Mouse (Mus musculus): ENCODE data around the gene Lcor.

Gene Lcor

DNA sequence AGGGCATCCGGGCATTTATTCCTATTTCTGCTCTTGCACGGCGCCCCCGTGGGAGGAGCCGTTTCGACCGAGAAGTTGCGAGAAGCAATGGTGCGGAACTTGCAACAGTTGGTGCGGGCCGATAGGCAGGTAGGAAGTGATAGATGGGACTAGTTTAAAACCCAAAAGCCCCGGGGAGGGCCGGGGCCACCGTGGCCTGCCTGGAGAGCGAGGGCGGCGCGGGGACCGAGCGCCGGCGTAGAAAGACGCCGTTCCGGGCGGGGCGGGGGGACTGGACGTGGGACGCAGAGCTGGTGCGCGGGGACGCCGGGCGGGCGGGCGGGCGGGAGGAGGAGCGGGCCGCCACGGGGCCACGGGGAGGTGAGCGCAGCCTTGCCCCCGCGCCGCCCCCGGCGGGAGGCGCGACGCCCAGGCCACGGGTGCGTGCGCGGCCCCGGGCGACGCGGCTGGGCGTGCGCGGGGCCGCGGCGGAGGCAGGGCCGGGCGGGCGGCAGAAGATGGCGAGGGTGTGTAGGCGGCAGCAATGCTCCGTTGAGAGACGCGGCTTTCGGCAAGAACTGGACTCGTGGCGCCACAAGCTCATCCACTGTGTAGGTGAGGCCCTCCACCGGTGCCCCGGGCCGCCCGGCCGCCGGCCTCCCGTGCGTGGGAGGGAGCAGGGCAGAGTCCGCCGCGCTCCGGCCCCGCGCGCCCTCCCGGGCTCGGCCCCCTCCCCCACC lies at the start of gene Lcor:
Gene Lcor (plus strand): TSS at position 448 of the 719 bp plus-strand sequence.
- DNase-seq (ENCODE audit: low spot score): peak; percentile 56

GRCm38 (mm10) chr19:41435366-41435765 lies 47.1 kb upstream of the Lcor start:
- DNase-seq (ENCODE audit: low spot score): no peak

GRCm38 (mm10) chr19:41436461-41436860 lies 46.0 kb upstream of the Lcor start:
- DNase-seq (ENCODE audit: low spot score): no peak

DNA sequence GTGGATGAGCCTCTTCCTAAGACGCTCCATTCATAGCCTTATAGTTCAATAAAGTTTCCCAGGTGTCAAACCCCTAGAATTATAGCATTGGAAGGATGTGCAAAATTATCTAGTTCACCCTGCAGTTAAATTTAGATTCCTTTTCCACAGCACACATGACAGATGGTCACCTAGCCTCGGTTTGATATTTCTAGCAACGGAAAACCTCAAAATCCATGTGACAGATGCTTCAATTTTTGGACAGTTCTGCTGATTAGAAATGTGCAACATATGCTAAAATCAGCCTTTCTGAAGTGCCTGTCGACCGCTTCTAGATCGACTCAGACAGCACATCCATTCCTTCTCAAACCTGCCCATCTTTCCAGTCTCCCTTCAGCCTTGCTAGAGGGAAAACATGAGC lies 43.5 kb upstream of the Lcor start:
- peak; percentile 50 for DNase-seq (ENCODE audit: low spot score)

DNA sequence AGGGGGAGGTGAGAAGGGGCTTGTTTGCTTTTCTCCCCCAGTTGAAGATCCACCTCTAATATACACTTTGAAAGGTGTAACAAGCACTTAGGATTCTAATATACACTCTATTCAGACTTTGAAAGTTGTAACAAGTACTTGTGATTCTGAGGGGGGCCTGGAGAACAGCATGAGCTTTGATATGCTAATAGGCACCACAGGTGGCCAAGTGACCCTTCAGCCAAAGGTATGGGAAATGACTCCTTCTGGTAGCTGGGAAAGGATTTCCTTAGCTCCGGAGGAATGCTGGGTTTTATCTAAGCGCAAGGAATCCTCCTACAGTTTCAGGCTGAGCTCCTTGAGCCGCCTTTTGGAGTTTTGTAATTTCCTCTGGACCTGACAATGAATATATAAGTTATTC lies 41.0 kb upstream of the Lcor start:
- no peak for DNase-seq (ENCODE audit: low spot score)

GRCm38 (mm10) chr19:41441911-41442607 lies 40.4 kb upstream of the Lcor start:
- no peak for DNase-seq (ENCODE audit: low spot score)

DNA sequence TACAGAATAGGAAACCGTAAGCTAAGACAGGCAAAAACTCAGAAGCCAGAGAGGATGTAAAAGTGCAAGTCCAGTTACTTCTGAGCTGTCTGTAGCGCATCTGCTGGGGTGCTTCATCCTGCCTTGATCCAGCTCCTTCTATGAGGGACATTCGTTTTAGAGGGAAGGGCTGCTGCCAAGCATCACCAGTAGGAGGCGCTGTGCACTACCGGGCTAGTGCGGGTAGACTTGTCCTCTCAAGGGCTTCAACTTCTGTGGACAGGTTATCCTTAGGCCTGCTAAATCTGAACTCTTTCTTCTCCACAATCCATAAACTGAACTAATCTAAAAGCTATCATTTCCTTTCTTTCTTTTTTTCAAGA lies 39.8 kb upstream of the Lcor start:
- no peak for DNase-seq (ENCODE audit: low spot score)

- no peak for DNase-seq (ENCODE audit: low spot score)
Measured at GRCm38 (mm10) chr19:41444491-41444890, 37.9 kb upstream of the Lcor start.

GRCm38 (mm10) chr19:41445013-41445610 lies 37.3 kb upstream of the Lcor start:
- DNase-seq (ENCODE audit: low spot score): no peak

- no peak for DNase-seq (ENCODE audit: low spot score)
Measured at GRCm38 (mm10) chr19:41445723-41446122, 36.7 kb upstream of the Lcor start.

DNA sequence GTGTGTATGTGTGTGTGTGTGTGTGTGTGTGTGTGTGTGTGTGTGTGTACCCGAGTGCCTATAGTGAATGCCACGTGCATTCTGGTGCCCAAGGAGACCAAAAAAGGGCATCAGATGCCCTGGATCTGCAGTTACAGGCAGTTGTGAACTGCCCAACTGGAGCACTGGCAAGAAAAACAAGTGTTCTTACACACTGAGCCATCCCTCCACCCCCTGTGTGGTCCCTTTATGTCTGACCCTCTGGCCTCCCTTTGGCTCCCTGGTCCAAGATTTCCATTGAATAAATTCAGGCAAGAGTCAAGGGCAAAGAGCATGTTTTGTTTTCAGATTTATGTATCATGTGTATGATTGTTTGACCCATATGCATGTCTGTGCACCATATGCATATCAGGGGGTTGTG lies 35.3 kb upstream of the Lcor start:
- DNase-seq (ENCODE audit: low spot score): no peak

GRCm38 (mm10) chr19:41447760-41448159 lies 34.7 kb upstream of the Lcor start:
- DNase-seq (ENCODE audit: low spot score): no peak

GRCm38 (mm10) chr19:41449415-41450075 lies 32.9 kb upstream of the Lcor start:
- DNase-seq (ENCODE audit: low spot score): no peak

- no peak for DNase-seq (ENCODE audit: low spot score)
Measured at GRCm38 (mm10) chr19:41452166-41452565, 30.3 kb upstream of the Lcor start.

GRCm38 (mm10) chr19:41454601-41455000 lies 27.8 kb upstream of the Lcor start:
- no peak for DNase-seq (ENCODE audit: low spot score)

DNA sequence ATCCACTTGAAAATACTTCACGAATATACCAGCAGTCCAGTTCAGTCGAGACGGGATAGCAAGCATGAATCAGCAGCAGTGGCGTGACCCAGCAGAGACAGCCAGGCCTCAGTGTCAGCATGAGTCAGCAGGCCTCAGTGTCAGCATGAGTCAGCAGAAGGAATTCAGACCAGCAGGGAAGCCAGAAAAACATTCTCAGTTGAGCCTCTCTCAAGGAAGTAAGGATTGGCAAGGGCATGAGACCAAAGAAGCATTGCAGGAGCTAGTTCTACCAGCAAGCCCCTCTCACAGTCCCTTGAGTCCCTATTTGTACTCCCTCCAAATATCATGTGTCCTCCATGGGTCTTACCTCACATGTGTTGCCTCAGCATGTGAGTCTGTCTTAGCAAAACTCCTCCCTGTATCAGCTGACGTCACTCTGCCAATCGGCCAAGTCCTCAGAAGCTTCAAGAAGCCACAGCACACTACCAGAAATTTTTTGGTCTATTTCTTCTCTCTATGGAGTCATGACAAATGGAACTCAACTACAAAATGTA lies 27.3 kb upstream of the Lcor start:
- DNase-seq (ENCODE audit: low spot score): no peak

- no peak for DNase-seq (ENCODE audit: low spot score)
Measured at GRCm38 (mm10) chr19:41457181-41457580, 25.3 kb upstream of the Lcor start.

DNA sequence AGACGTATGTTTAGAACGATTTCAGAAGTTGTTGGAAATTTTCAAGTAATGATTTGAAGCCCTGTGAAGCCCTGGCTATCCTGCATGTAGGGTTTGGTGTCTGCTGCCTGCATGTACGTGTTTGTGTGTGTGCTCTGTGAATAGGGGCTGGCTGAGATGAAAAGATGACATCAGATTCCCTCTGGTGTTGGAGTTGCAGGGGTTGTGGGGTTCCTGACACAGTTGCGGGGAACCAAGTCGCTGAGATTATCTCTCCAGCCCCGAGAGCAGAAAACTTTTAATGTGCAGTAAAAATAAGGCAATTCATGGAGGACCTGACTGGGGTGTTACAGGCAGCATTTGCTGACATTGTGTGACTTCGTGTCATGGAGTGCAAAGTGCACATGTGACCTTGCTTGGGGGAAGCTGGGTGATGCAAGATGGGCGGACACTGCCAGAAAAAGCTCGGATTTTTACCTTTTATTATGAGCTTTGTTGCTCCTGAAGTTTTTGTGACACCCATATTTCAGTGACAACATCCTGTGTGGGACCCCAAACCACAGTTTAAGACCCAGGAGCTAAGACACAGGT lies 20.2 kb upstream of the Lcor start:
- DNase-seq (ENCODE audit: low spot score): no peak

DNA sequence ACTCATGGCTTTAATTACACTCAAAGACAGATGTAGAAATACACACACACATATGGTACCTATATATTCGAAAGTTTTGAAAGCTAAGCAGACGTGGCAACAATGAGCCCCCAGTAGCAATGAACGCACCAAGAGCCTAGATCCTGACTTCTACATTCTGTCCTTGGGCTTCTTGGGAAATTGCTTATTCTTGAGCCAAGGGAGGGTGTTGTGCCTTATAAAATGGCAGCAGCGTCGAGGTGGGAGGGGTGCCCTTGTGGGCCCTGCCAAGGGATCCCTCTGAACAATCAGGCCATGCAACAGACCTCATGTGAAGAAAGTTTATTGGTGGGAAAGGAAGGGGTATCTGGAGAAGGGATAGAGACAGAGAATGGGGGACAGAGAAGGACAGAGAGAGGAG lies 18.6 kb upstream of the Lcor start:
- no peak for DNase-seq (ENCODE audit: low spot score)

DNA sequence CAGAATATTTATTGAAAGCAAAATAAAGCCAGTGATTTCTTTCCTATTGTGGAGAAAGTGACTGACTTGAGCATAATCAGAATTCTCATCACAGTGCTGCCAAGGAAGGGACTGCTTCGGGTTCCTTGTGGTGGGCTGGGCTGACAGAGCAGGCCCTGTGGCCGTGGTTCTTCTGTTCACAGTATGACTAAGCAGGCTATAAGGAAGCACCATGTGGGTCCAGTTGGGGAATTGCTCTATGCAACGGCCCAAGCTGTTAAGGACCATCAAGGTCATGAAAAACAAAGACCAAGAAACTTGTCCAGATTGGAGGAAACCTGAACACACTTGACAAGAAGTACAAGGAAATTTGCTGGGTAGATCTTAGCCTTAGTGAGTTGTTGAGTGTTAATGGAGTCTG lies 16.0 kb upstream of the Lcor start:
- DNase-seq (ENCODE audit: low spot score): no peak

DNA sequence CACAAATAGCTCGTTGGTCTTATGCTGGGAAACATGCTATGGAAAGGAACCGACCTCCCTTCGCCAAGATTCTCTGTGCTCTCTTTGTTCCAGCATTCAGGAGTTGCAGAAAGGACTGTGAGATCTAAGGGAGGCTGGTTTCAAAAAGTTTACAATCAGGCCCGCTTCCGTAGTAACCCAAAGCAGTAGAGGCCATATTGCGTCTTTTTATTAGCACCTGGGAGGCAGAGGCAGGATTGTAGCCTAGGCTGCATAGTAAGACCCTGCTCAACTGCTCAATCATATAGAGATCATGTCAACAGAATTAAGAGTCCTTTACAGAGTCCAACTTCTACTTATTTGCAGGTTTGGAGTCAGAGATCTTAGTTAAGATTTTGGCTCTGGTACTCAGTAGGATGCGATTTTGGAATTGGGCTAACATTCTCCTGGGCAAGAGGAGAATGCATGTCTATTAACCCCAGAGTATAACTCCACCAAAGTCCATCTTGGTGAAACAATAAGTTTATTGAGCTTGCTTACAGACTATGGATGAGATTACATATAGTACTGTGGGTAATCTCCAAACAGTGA lies 8.8 kb upstream of the Lcor start:
- DNase-seq (ENCODE audit: low spot score): no peak

GRCm38 (mm10) chr19:41474943-41475342 lies 7.5 kb upstream of the Lcor start:
- no peak for DNase-seq (ENCODE audit: low spot score)
